Mouse (Mus musculus): Measurements from ENCODE around the gene Ebf1.

The Ebf1 gene

GRCm38 (mm10) chr11:44703951-44704350, 86.8 kb downstream of the Ebf1 start:
- DNase-seq (ENCODE audit: low spot score): no peak

GRCm38 (mm10) chr11:44705811-44706210, 88.7 kb downstream of the Ebf1 start:
- DNase-seq (ENCODE audit: low spot score): no peak

GRCm38 (mm10) chr11:44706386-44706785, 89.3 kb downstream of the Ebf1 start:
- DNase-seq (ENCODE audit: low spot score): no peak

- no peak for DNase-seq (ENCODE audit: low spot score)
These were observed 90.5 kb downstream of the Ebf1 start for GRCm38 (mm10) chr11:44707381-44708289.

GRCm38 (mm10) chr11:44708290-44708685, 91.2 kb downstream of the Ebf1 start:
- no peak for DNase-seq (ENCODE audit: low spot score)

GRCm38 (mm10) chr11:44709073-44709618, 92.0 kb downstream of the Ebf1 start:
- DNase-seq (ENCODE audit: low spot score): no peak

GRCm38 (mm10) chr11:44709869-44710460, 92.8 kb downstream of the Ebf1 start:
- no peak for DNase-seq (ENCODE audit: low spot score)

- no peak for DNase-seq (ENCODE audit: low spot score)
These were observed 93.7 kb downstream of the Ebf1 start for GRCm38 (mm10) chr11:44710861-44711260.

- no peak for DNase-seq (ENCODE audit: low spot score)
These were observed 97.1 kb downstream of the Ebf1 start for GRCm38 (mm10) chr11:44714188-44714587.

- DNase-seq (ENCODE audit: low spot score): no peak
These were observed 98.7 kb downstream of the Ebf1 start for GRCm38 (mm10) chr11:44715776-44716175.

GRCm38 (mm10) chr11:44716928-44717327, 99.8 kb downstream of the Ebf1 start:
- DNase-seq (ENCODE audit: low spot score): no peak

- DNase-seq (ENCODE audit: low spot score): no peak
These were observed 100.5 kb downstream of the Ebf1 start for GRCm38 (mm10) chr11:44717636-44718035.

- DNase-seq (ENCODE audit: low spot score): no peak
These were observed 104.9 kb downstream of the Ebf1 start for GRCm38 (mm10) chr11:44721976-44722375.

- DNase-seq (ENCODE audit: low spot score): no peak
These were observed 106.9 kb downstream of the Ebf1 start for GRCm38 (mm10) chr11:44723950-44724502.

GRCm38 (mm10) chr11:44725732-44726131, 108.6 kb downstream of the Ebf1 start:
- no peak for DNase-seq (ENCODE audit: low spot score)

- no peak for DNase-seq (ENCODE audit: low spot score)
These were observed 110.3 kb downstream of the Ebf1 start for GRCm38 (mm10) chr11:44727376-44727775.

- peak; percentile 66 for DNase-seq (ENCODE audit: low spot score)
These were observed 110.7 kb downstream of the Ebf1 start for GRCm38 (mm10) chr11:44727821-44728220.

- no peak for DNase-seq (ENCODE audit: low spot score)
These were observed 111.2 kb downstream of the Ebf1 start for GRCm38 (mm10) chr11:44728271-44728670.

- no peak for DNase-seq (ENCODE audit: low spot score)
These were observed 112.8 kb downstream of the Ebf1 start for GRCm38 (mm10) chr11:44729931-44730330.

- peak; percentile 48 for DNase-seq (ENCODE audit: low spot score)
These were observed 114.6 kb downstream of the Ebf1 start for GRCm38 (mm10) chr11:44731763-44732162.

- no peak for DNase-seq (ENCODE audit: low spot score)
These were observed 116.2 kb downstream of the Ebf1 start for GRCm38 (mm10) chr11:44733276-44733675.

GRCm38 (mm10) chr11:44738046-44738445, 120.9 kb downstream of the Ebf1 start:
- DNase-seq (ENCODE audit: low spot score): no peak

- DNase-seq (ENCODE audit: low spot score): no peak
These were observed 121.7 kb downstream of the Ebf1 start for GRCm38 (mm10) chr11:44738820-44739219.

Data from retina, embryonic 14.5 days (tissue).